Mouse (Mus musculus) CD4-positive helper T cell, adult 2 months (primary cell): ENCODE results near the gene Gm8334.
"Not testable (repeated sequence)": the region's sequence is repeated elsewhere in the genome, so short reads cannot be mapped to it uniquely, and the experiment has no call there.

Experiments used
- DNase-seq: peaks from one replicate; pipeline ENCODE4 v3.0.0-alpha.2; 2012; ENCODE audit warnings: low read depth, missing footprints, low spot score

Gene Gm8334

GRCm38 (mm10) chrX:148615053-148615452 is at the start of gene Gm8334:
Gm8334 (minus strand) TSS chrX:148615153.
- DNase-seq: not testable (repeated sequence)

- DNase-seq: not testable (repeated sequence)
Measured at GRCm38 (mm10) chrX:148663298-148663697, 48.3 kb upstream of the Gm8334 start, which contains the start of gene Gm15127. Gm15127 (plus strand) TSS chrX:148663598.
